Mouse (Mus musculus) urinary bladder, postnatal 25 days (tissue): ENCODE measurements around the gene Foxp1.

Experiments used
- DNase-seq: peaks from one replicate; pipeline ENCODE4 v3.0.0; 2022; ENCODE audit warnings: low spot score

Foxp1 gene

GRCm38 (mm10) chr6:99020570-99021444 lies 501.7 kb downstream of the Foxp1 start:
- no peak for DNase-seq

- no peak for DNase-seq
Observed at GRCm38 (mm10) chr6:99019716-99020115, 502.8 kb downstream of the Foxp1 start.

- DNase-seq, result no peak
Observed at GRCm38 (mm10) chr6:99019266-99019665, 503.3 kb downstream of the Foxp1 start.

GRCm38 (mm10) chr6:99013866-99014502 lies 508.5 kb downstream of the Foxp1 start:
- no peak for DNase-seq

- no peak for DNase-seq
Observed at GRCm38 (mm10) chr6:99013119-99013865, 509.2 kb downstream of the Foxp1 start.

GRCm38 (mm10) chr6:99011895-99012584 lies 510.5 kb downstream of the Foxp1 start:
- DNase-seq, result no peak

GRCm38 (mm10) chr6:99009771-99010170 lies 512.8 kb downstream of the Foxp1 start:
- DNase-seq, result no peak

- DNase-seq, result no peak
Observed at GRCm38 (mm10) chr6:99008565-99008964, 514.0 kb downstream of the Foxp1 start.

GRCm38 (mm10) chr6:99007542-99007941 lies 515.0 kb downstream of the Foxp1 start:
- no peak for DNase-seq

GRCm38 (mm10) chr6:99004255-99004997 lies 518.1 kb downstream of the Foxp1 start:
- no peak for DNase-seq

GRCm38 (mm10) chr6:99003108-99003709 lies 519.3 kb downstream of the Foxp1 start:
- DNase-seq, result no peak

- DNase-seq, result no peak
Observed at GRCm38 (mm10) chr6:99001637-99002036, 520.9 kb downstream of the Foxp1 start.

GRCm38 (mm10) chr6:98998971-98999932 lies 523.3 kb downstream of the Foxp1 start:
- no peak for DNase-seq

GRCm38 (mm10) chr6:98997742-98998141 lies 524.8 kb downstream of the Foxp1 start:
- DNase-seq, result no peak

- no peak for DNase-seq
Observed at GRCm38 (mm10) chr6:98996822-98997221, 525.7 kb downstream of the Foxp1 start.

- DNase-seq, result no peak
Observed at GRCm38 (mm10) chr6:98996346-98996745, 526.2 kb downstream of the Foxp1 start.

- no peak for DNase-seq
Observed at GRCm38 (mm10) chr6:98995681-98996080, 526.8 kb downstream of the Foxp1 start.

- DNase-seq, result no peak
Observed at GRCm38 (mm10) chr6:98994902-98995301, 527.6 kb downstream of the Foxp1 start.

GRCm38 (mm10) chr6:98994104-98994787 lies 528.3 kb downstream of the Foxp1 start:
- DNase-seq, result no peak
